Mouse (Mus musculus) heart, postnatal 4 days (tissue): ENCODE results near the gene Trappc2l. TPM values are rescaled to one million over a fixed set of nuclear protein-coding genes. Genes with fewer than 3 reads are reported as not detected.
"Not testable (repeated sequence)": the region's sequence is repeated elsewhere in the genome, so short reads cannot be mapped to it uniquely, and the experiment has no call there.

ENCODE experiments used
- DNase-seq: peaks from one replicate; pipeline ENCODE4 v3.0.0; 2021
- total RNA-seq, 2 experiments: library from RNA; stranded (reverse); gene quantifications; 2 replicates each; pipeline ENCODE4 v1.2.3; 2021

Trappc2l gene
- total RNA-seq = 10 to 100 TPM; 48.7 to 56.3 TPM

DNA sequence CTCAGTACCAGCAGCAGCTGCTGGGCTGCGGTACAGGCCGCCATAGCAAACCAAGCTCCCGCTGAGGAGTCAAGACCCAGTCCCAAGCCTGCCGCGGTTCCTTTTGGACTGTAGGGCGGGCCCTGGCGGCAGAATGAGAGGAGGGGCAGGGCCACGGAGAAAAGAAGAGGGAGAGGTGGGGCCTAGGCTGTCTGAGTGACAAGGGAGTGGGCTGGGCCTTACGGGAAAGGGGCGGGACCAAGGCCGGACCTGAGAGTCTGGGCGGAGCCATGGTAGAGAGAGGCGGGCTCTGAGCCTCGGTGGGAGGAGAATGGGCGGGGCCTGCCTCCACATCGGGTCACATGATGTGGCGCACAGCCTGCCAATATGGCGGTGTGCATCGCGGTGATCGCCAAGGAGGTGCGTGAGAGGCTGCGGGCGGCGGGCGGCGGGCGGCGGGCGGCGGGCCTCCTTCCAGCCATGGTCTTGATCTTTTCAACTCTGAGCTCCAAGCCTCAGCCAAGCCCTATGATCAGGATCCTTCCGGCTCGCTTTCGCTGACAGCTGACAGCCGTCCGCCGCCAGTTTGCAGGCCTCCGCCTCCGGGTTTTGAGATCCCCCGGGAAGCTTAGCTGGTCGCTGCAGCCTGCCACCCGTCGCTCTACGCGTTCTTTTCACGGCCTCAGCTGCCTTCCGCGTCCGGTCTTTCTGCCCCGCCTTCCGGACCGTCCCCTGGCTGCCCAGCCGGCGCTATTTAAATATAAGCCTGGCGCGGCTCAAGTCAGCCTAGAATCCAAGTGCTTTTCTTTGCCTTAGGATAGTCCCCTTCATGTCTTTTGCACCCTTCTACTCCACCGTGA lies at the start of gene Trappc2l, which contains the start of gene Galns:
TSS of gene Trappc2l (plus strand) at position 346 of the 839 bp plus-strand sequence.
TSS of gene Galns (minus strand) at position 169 of the 839 bp plus-strand sequence.
- peak; percentile 97 for DNase-seq

DNA sequence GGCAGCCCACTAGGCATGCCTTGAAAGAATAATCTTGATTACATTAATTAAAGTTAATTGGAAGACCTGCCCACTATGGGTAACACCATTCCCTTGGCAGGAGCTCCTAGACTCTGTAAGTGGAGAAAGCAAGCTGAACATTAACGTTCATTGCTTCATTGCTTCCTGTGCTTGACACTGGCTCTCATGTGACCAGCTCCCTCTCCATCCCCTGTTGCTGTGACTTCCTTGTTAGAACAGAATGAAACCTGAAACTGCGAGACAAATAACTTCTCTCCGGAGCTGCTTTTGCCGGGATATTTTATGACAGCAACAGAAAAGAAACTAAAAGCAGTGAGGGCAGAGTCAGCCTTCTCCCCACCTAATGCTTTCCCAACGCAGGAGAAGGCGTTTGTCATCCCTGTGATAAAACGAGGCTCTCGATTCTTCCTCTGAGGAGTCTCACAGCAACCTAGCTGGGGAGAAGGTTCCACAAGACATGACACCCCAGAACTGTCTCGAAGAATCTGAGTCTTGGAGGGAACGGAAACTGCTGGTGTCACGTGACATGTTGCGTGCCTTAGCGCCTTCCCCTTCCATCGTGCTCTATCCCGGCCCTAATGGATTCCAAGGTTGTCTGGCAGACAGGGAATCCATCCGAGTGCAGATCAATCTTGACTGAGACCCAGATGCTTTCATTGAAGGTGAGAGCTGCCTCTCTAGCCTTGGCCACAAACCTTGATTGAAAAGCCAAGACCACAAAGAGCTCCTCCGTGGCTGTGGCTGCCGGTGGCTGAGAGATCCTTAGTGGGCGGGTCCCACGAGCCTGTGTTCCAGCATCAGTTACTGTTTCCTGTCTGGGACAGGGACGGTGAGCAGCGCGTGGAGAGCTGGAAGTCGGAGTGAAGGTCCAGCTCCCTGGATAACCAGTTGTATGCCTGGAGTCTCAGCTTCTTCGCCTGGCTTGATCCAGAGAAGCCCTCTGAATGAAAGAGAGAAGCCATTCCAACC lies 46.8 kb upstream of the Trappc2l start:
- no peak for DNase-seq

DNA sequence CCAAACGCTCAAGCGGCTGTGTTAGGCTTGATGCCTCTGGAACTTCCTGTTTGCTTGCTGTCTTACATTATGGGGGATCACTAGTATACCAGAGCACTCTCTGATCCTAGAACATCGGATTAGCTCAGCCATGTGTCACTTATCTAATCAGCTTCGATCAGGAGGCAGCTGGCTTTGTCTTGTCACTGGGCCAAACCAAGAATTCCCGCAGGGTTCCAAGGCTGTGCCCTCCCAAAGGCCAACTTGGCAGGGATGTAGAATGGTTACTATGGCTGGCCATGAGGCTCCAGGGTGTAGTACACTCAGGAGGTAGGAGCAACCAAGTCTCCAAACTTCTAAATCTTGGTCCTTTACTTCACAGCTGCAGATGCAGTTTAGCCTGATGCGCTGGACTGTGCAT lies 44.7 kb upstream of the Trappc2l start:
- DNase-seq = peak; percentile 51

DNA sequence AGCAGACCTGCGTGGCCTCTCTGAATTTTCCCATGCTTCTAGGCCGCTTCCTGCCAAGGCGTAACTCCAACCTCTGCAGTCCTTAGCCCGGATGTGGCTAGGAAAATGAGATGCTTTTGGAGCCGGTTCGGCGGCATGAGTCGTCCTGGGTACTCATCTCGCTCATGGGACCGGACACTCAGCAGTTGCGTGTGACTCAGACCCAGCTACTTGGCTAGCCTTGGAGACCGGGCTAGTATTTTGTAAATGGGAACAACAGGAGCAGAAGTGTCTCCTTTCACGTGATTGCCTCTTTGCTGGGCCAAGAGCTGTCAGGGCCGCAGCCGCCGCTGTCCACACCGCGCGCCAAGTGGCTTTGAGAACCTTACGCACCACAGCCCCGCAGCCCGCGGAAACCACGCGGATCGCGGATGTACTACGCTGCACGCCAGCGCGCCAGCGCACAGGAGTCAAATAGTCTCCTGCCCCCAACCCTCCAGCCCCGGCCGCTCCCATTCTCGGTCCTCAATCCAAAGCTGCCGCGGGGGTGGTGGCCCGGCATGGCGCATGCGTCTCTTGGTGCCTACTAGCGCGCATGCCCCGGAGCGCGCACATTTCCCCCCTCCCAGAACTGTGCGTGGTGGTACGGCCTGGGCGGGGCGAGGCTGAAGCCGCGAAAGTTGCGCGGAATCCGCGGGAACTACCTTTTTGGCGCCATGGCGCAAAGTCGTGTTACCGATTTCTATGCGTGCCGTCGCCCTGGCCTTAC lies 43.9 kb upstream of the Trappc2l start, which contains the start of gene Cdt1:
TSS of gene Cdt1 (plus strand) at position 655 of the 748 bp plus-strand sequence.
- peak; percentile 96 for DNase-seq

DNA sequence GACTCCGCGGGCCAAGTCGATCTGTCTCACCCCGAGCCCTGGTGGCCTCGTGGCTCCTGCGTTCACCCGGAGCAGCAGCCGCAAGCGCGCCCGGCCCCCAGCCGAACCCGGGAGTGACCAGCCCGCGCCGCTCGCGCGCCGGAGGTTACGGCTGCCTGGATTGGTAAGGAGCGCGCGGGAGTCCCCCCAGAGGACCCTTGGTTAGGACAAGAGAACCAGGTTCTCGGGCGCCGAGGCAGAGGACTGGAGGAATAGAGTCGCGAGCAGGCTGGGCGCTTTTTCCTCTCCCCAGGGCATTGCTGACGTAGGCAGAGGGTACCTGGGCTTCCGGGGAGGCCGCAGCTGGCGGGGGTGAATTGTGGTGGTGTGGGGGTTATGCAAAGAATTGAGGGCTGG lies 43.3 kb upstream of the Trappc2l start:
- no peak for DNase-seq

DNA sequence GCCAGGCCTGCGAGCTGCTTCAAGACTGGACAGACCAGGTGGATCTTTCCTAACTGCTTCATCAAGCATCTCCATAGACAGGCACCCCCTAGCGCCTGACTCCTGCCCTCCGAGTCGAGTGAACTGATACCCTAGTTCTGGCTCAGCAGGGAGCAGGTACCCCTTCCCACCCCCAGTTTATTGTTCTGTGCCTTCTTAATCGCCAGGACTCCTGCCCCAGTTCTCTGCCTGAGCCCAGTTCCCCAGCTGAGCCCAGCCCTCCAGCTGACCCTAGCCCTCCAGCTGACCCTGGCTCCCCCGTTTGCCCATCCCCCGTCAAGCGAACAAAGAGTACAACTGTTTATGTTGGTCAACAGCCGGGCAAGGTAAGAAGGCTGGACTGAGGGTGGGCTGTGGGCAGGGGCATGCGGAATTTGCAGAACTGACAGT lies 42.5 kb upstream of the Trappc2l start:
- no peak for DNase-seq

DNA sequence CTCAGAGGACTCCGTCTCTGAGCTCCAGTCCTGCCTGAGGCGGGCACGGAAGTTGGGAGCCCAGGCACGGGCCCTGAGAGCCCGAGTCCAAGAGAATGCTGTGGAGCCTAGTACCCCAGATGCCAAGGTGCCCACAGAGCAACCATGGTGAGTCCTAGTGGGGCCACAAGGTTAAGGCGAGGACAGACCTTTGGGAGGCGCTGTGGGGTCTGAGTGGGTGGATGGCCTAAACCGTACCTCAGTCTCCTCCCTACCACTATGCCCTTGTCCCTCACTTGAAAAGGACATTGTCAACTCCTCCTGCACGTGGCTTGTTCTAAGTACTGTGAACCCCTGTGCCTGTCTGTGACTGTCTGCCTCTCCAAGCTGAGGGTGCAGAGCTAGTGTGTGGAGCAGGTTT lies 42.1 kb upstream of the Trappc2l start:
- DNase-seq = no peak

DNA sequence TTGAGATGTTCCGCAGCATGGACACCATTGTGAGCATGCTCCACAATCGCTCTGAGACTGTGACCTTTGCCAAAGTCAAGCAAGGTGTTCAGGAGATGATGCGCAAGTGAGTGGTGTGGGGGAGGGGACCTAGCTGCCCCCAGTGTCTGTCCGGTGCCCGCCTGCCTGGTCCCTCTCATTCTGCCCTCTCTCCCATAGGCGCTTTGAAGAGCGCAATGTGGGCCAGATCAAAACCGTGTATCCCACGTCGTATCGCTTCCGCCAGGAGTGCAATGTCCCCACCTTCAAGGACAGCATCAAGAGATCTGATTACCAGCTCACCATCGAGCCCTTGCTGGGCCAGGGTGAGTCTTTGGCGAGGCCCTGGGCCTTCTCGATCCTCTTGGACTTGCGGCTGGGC lies 41.4 kb upstream of the Trappc2l start:
- DNase-seq = no peak

DNA sequence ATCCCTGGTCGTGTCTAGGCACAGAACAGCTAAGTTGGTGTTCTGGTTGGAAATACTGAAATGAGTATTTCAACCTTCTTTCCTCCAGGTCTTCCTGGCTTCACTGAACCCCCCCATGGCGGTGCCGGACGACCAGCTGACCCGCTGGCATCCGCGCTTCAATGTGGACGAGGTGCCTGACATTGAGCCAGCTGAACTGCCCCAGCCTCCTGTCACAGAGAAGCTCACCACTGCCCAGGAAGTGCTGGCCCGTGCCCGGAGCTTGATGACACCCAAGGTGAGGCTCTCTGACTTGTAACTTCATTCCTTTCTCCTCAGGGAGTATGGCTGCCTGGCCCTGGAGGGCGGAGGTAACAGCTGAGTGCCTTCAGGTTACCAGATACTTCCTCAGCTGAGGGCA lies 40.3 kb upstream of the Trappc2l start:
- no peak for DNase-seq

DNA sequence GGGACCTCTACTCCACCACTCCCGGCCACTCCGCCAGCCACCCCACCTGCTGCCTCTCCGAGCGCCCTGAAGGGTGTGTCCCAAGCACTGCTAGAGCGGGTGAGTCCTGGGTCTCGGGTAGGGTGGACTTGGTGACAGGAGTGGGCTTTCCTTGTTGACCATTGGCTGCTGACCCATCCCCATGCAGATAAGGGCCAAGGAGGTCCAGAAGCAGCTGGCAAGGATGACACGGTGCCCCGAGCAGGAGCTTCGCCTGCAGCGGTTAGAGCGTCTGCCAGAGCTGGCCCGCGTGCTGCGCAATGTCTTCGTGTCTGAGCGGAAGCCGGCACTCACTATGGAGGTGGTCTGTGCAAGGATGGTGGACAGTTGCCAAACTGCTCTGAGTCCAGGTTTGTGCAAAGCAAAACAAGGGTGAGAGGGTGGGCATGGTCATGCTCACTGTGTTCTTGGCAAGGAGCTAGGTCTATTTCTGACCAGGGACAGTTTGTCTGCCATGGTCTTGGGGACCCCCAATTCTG lies 39.6 kb upstream of the Trappc2l start:
- no peak for DNase-seq

DNA sequence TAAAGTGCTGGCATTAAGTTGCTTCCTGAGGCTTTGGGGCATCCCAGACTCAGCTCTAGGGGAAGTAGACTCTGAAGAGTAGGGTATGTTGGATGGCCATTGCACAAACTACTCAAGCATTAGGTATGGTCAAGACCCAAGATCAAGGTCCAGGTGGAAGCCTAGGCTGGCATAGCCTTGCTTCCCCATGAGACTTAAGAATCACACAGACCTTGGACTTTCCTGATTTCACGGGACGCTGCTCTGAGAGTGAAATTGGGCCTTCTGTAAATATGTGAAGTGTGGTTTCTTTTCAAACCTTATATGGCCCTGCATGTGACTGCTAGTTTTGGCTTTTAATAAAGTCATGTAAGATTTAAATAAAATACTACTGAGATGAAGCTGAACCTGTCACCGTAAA lies 38.7 kb upstream of the Trappc2l start:
- DNase-seq = no peak

DNA sequence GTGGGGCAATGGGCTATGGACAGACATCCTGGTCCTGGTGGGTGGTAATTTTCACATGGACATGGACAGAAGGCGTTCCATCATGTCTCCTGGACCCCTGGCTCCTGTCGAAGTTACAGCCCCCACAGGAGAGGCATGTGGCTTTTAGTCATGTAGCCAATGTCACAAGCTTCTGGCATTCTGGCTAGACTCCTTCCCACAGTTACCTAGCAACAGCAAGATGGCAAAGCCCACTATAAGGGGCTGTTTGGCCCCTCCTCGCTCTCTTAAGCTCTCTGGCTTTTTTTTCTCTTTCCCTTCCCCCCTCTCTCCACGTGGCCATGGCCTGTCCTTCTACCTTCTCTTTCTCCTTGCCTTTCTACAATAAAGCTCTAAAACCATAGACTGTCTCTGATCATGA lies 38.3 kb upstream of the Trappc2l start:
- not testable (repeated sequence) for DNase-seq

DNA sequence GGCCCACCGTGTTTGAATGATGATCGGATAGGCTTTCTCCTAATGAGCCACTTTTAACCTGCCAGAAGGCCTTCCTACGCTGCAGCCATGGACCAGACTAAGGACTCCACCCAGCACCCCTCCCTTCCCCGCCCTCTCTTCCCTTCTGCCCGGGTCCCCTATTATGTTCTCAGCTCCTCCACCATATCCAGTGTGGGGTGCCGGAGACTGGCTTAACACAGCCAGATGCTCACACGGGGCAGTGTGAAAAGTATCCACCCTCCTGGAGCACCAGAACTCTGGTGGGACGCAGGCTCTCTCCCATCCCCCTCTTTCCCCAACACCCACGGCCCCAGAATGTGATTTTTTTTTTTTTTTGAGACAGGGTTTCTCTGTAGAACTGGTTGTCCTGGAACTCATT lies 37.9 kb upstream of the Trappc2l start:
- no peak for DNase-seq

DNA sequence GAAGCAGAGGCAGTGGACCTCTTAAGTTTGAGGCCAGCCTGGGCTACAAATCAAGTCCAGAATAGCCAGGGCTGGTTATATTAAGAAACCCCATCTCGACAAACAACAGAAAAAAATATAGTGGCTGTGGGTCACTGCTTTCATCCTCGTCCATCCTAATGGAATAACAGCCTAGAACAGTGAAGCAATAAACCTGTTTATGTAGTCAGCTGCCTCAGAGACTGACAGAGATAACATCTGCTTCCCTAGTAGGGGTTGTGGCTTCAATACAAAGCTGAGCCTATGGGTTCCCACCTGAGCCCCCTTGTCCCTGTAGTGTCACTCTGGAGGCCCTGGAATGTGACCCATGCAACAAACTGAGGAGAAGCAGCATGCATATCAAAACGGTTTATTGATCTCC lies 37.2 kb upstream of the Trappc2l start:
- no peak for DNase-seq

DNA sequence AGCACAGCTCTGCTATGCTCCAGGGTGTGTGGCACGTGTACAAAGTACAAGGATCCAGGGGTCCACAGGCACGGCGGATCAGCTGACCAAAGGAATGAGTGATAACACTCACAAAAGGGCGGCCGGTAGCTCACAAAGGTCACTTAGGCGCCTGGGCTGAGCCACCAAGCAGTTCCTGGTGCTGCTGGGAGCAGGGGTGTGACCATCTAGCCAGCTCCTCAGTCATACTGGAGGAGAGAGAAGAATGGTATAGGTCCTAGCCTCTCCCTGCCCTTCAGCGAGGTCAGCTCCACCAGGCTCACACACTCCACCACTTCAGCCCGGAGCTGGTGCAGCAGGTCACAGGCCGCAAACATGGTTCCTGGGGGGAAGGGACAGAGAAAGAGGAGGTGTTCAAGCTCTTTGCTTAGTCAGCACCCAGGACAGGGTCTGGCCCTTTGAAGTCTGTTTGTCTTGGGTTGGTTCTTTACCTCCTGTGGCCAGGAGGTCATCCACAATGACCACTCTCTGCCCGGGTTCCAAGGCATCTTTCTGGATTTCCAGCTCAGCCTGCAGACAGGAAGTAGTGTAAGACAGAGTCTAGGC lies 36.7 kb upstream of the Trappc2l start:
- DNase-seq = no peak

DNA sequence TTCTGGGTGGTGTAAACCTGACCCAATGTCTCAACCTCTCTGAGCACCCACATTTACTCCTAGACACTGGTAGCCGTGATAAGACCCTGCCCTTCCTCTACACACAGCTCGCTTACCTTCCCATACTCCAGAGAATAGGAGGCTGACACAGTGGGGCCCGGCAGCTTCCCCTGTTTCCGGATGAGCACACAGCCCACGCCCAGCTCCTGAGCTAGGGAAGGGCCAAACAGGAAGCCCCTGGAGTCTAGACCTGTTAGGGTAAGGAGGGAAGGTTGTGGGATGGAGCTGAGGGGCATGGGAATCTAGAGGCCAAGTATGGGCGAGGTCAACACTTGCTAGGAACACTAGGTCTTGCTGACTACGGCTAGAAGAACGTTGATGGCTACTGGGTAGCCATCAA lies 36.2 kb upstream of the Trappc2l start:
- DNase-seq = no peak

DNA sequence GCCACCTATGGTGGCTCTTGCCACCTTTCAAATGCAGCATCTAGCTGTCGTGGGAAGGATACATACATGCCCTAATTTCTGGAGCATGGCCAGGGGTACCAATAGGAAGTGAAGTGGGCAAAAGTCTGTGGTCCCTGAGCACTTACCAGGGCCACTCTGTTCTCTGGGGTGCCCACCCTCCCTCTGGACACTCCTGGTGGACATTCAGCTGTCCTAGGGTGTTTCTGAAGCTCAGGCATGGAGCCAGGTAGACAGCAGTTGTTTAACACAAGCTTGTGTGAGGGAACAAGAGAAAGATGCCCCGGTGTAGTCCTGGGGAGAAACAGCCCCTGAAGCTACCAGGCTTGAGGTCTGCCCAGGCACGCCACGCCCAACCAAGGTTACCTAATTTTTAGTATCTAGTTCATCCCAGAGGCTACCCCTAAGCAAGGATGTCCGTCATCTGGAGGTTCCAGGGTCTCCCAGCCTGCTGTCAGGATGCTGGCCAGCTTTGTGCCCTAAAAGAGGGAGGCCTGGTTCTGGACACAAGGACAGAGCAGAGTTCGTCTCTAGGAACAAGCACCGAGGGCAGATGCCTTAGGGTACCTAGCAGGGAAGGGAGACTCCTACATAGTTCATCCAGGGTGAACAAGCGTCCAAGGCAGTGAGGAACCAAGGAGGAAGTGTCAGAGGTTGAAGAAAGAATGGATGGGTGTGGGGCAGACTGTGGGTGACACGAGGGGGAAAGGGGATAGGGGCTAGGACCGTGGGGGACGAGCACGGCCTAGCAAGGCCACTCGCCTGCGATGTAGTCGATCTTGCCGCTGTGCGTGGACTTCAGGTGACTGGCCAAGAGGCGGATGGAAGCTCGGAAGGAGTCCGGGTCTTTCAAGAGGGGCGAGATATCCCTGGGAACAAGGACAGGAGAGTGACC lies 35.4 kb upstream of the Trappc2l start:
- DNase-seq = no peak

DNA sequence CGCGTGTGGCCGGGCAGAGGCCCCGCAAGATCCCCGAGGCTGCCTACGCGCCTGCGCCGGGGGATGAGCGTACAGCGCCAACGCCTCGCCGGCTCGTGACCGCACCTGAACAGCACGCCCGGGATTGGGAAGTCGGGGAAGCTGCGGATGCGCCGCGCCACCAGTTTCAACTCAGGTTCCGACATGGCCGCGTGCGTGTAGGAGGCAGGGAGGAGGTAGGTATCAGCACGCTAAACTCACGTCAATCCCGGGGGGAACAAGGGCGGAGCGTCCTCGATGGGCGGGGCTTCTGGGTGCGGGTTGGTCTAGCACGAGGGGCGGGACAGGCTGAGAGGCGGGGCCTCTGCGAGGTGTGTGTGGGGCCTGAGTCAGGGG lies 34.8 kb upstream of the Trappc2l start, which contains the start of gene Aprt:
TSS of gene Aprt (minus strand) at position 262 of the 375 bp plus-strand sequence.
- DNase-seq = peak; percentile 94

DNA sequence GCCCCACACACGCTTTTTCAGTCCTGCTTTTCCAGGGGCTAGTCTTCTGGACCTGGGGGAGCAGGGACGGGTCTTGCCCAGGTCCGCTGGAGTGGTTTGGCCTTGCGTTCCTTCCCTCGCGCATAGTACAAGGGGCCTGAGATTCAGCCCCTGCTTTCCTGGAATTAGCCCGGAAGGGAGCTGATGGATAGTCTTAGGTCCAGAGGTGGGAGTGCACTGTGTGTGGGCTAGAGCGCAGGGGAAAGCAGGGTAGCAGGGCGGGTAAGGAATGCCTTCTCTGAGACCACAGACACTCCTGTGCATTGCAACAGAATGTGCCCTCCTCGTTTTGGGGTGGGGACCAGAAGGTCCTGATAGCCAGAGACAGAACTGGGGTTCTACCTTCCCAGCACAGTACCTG lies 34.3 kb upstream of the Trappc2l start:
- no peak for DNase-seq

DNA sequence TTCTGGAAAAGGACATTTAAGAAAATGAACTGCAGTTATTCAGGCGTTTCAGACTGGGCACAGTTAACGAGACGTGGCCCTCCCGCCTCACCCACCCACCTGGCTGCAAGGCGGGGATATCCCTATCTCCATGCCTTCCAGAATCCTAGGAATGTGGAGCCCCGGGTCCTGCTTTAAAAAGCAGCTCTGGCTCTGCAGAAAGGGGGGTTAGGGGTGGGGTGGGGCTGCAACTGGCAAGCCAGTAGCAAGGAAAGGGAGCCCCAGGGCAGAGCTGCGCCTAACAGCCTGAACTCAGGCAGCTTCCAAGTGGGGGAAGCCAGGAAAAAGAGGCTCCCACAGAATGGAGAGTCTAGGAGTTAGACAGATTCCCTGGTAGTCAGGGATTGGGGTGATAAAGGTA lies 32.2 kb upstream of the Trappc2l start:
- no peak for DNase-seq

DNA sequence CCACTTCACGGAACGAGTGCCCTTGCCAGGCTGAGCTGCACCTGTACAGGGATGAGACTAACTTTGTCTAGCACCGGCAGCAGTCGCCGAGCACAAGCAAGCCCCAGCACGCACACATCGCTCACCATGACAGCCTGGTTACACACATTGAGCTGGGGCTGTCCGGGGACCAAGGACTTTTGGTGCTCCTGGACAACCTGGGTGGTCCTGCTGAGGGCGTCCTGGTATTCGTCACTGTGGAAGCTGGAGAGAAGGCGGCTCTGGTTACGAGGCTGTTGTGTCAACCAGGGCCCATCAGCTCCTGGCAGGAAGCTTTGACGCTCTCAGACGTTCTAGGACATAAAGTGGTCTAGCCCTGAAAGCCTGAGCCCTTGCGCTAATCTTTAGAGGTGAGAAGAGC lies 30.5 kb upstream of the Trappc2l start:
- no peak for DNase-seq
